Mouse (Mus musculus) small intestine, adult 2 months (tissue): ENCODE results near the gene Tagln3. TPM values are rescaled to one million over a fixed set of nuclear protein-coding genes. Genes with fewer than 3 reads are reported as not detected.
A peak's percentile ranks its signal among the peaks of the same experiment; 100 is the strongest.

Source experiments
- H3K27ac ChIP-seq: fragments of 200-500 bp; 2 replicates; pipeline ENCODE4 v1.5.1; 2012; ENCODE audit warnings: low read depth, low read length, control low read depth, inconsistent platforms; ENCODE audit not compliant: insufficient read depth
- H3K27me3 ChIP-seq: fragments of 200-500 bp; 2 replicates; pipeline ENCODE4 v1.6.1; 2012; ENCODE audit warnings: mild to moderate bottlenecking, moderate library complexity, low read length, inconsistent platforms; ENCODE audit not compliant: control insufficient read depth, insufficient read depth
- H3K36me3 ChIP-seq: fragments of 200-500 bp; 2 replicates; pipeline ENCODE4 v1.6.1; 2012; ENCODE audit warnings: mild to moderate bottlenecking, low read length, control low read depth, inconsistent platforms; ENCODE audit not compliant: control insufficient read depth, insufficient read depth
- H3K4me1 ChIP-seq: fragments of 200-500 bp; 2 replicates; pipeline ENCODE4 v1.6.1; 2012; ENCODE audit warnings: low read length, inconsistent platforms, mixed read lengths; ENCODE audit not compliant: control insufficient read depth, insufficient read depth, insufficient read length
- H3K4me3 ChIP-seq: fragments of 200-500 bp; 2 replicates; pipeline ENCODE4 v1.5.1; 2012; ENCODE audit warnings: low read depth, mild to moderate bottlenecking, control low read depth, inconsistent platforms, low read length, moderate library complexity
- CTCF ChIP-seq: fragments of 200-500 bp; IDR thresholded peaks from 2 replicates; pipeline ENCODE4 v1.5.1; 2012; ENCODE audit warnings: low read depth, mild to moderate bottlenecking, control low read depth, inconsistent platforms, low read length, moderate library complexity, mixed read lengths; ENCODE audit not compliant: insufficient replicate concordance, insufficient read length; ENCODE audit errors: extremely low read depth
- POLR2A ChIP-seq: fragments of 200-500 bp; IDR thresholded peaks from 2 replicates; pipeline ENCODE4 v1.6.1; 2012; ENCODE audit warnings: low read depth, mild to moderate bottlenecking, control low read depth, inconsistent platforms, low read length, moderate library complexity
- WGBS: fragments of 180-500 bp; shearing (Covaris S2); methylation state at CpG from one replicate; pipeline ENCODE4 v1.1.7; 2018; 5-methylcytosine and 5-hydroxymethylcytosine counted together
- polyA plus RNA-seq: library from polyadenylated mRNA; depleted of rRNA; stranded (reverse); fragments of >200 nt; gene quantifications from 2 replicates; pipeline ENCODE4 v1.2.3, GENCODE M21; 2012

Tagln3 gene
- polyA plus RNA-seq, 1 experiment: 0.55 TPM

DNA sequence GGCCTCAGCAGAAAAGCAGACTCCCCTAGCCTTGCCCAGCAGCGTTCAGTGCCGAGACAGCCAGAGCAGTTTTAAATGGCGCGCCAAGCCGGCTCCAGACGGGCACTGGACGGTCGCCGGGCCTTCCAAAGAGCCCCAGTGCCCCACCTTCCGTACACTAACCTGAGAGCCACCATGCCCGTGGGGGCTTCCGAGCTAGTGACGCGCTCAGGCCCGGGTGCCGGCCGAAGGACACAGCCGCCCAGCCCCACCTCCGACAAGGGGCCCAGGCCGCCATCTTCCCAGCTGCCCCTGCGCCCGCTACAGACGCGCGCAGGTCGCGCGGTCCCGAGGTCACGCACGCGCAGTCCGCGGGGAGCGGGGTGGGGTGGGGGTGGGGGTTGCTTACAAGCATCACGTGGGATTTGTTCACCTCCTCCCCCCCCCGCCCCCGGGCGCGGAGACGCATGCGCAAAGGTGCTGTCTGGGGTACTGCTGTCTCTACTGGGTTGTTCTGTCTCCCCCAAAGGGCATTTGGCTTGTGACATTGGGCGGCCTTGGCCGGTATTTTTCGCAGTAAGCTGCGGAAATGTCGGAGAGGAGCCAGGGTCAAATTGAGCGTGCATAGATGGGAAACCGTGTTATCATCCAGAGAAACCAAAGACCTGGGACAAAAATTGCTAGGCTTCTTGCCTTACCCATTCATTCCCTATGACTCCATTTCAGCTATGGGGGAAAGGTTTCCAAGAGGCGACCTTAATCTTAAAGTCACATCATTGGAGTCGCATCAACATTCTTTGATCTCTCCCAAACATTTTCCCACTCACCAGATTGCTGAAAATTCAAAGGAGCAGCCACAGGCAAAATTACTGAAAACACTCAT is 18.4 kb upstream of the Tagln3 start, which contains the start of gene Abhd10:
Abhd10 (minus strand) TSS at position 341 of the 862 bp plus-strand sequence.
- peak within 1 kb of the TSS; percentile 94 for H3K4me3 ChIP-seq
- TF ChIP-seq CTCF: no peak
- peak; percentile 76 for TF ChIP-seq POLR2A
- no peaks in the 10 kb centered on the region; the same call in 1 of the 2 replicates for H3K4me1 ChIP-seq
- WGBS: under 1% methylated on average over 51 of the region's 51 CpGs
- no peaks in the 10 kb centered on the region for H3K36me3 ChIP-seq
- no peaks in the 10 kb centered on the region for H3K27me3 ChIP-seq
- H3K27ac ChIP-seq: peak within 1 kb of the TSS; percentile 78

DNA sequence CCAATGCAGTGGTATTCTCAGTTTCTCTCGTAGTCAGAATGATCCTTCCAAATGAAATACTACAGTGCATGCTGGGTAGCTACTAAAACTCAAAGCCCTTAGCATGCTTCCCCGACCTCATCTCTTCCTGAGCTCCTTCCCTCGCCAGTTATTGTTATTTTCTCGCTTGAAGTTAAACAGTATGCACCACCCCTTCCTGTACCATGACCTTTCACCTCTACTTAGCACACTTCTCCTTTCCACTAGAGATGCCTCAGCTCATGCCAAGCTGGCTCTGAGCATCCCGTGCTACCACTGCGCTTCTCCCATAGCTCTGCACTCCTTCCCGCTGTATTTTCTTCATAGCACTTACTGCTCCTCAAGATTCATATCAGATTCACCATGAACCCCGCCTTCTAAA is 13.5 kb upstream of the Tagln3 start:
- WGBS: 72% methylated on average over 8 of the region's 8 CpGs
- Histone ChIP-seq H3K27me3 (no peaks in the 10 kb centered on the region), H3K27ac (no peak overlapping the region), H3K36me3 (peaks cover 24% of the 10 kb centered on the region), H3K4me3 (no peak overlapping the region), H3K4me1 (no peaks in the 10 kb centered on the region; the same call in 1 of the 2 replicates)
- TF ChIP-seq POLR2A: no peak
- no peak for TF ChIP-seq CTCF

DNA sequence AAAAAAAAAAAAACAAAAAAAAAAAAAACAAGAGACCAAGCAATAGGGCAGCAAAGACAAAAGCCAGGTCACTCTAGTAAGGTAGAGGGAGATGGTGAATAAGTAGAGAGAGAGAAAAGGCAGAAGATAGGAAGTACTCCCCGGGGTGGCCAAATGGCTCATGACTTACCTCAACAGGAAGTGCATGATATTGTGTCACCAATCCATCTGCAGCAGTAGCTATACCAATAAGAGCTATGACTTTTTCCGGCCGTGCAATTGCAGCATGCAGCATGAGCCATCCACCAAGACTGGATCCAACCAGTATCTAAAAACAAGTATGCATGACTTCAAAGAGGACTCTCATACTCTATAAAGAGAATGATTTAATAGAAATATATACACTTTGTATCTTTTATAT is 12.3 kb upstream of the Tagln3 start:
- peaks cover 28% of the 10 kb centered on the region for H3K36me3 ChIP-seq
- H3K4me1 ChIP-seq: no peaks in the 10 kb centered on the region; the same call in 1 of the 2 replicates
- TF ChIP-seq CTCF: no peak
- TF ChIP-seq POLR2A: no peak
- no peak overlapping the region for H3K4me3 ChIP-seq
- no peak overlapping the region for H3K27ac ChIP-seq
- WGBS: 90% methylated on average over 3 of the region's 3 CpGs
- no peaks in the 10 kb centered on the region for H3K27me3 ChIP-seq

DNA sequence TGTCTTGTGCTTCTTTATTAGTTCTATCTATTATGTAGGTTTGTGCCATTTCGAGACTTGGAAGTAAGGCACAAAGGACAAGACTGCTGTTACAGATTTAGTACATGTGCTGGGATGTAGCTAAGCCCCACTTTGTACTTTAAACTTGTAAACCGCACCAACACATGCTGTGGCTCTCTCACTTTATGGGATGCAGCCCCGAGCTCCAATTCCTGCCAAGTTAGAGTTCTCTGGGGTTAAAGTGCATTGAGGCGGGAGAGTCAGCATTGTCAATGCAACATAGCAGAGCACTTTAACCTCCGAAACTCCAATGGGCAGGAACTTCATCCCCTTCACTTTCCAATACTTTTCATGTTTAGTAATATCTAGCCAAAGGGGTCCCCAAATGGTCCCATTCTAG is 4.8 kb upstream of the Tagln3 start:
- Histone ChIP-seq H3K27ac (no peak overlapping the region), H3K27me3 (no peaks in the 10 kb centered on the region; the same call in 1 of the 2 replicates), H3K4me1 (peaks cover 11% of the 10 kb centered on the region; the same call in 1 of the 2 replicates), H3K36me3 (peaks cover 12% of the 10 kb centered on the region), H3K4me3 (no peak overlapping the region)
- TF ChIP-seq POLR2A: no peak
- no peak for TF ChIP-seq CTCF
- WGBS: 32% methylated on average over 5 of the region's 5 CpGs

DNA sequence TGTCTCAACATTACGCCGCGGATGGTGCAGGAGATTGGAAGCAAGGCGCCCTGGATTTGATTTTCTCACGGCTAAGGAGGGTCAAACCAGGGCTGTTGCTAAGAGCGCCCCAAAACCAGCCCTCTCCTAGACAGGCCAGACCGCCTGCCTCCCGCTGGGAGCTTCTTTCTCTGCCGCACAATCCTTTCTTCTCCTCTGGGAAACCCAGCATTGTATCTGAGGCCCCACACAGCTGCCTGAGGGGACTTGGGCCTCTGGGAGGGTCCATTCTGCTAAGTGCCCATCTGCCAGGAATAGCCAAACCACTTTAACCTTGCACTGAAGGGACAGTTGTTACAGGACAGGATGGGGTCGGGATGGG is 314 bp upstream of the Tagln3 start:
- Histone ChIP-seq H3K4me3 (peak overlapping the region; percentile 60), H3K4me1 (peaks cover 11% of the 10 kb centered on the region; the same call in 1 of the 2 replicates), H3K27me3 (no peaks in the 10 kb centered on the region; the same call in 1 of the 2 replicates), H3K27ac (no peak overlapping the region), H3K36me3 (no peaks in the 10 kb centered on the region)
- TF ChIP-seq POLR2A: no peak
- TF ChIP-seq CTCF: no peak
- WGBS: 8% methylated on average over 10 of the region's 10 CpGs

DNA sequence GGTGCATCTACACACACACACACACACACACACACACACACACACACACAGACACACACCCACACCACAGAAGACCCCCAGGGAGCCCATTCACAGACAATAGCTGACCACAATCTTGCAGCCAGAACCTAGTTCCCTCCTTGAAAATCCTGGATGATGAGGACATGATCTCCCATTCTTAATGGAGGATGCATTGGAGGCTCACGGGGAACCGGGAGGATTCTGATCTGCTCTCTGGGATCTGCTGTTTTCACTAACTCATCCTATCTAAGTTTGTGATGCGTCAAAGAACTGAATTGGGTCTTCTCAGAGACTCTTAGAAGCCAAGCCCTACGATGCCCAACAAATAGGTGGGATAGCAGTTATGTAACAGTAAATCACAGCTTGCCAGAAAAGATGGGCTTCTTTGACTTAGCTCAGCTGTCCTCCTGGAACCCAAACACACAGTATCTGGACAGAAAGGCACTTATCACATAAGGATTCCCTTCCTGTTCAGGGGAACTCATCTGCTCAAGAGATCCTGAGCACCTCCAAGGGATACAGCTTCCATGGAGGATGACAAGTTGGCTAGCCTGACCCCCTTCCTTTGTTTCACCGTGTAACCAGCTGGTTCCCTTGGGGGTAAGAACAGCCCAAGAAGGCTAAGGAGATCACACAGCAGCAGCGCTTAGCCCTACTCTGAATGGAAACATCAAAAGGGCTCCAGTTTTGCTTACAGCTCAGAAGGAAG is 1.1 kb downstream of the Tagln3 start:
- Histone ChIP-seq H3K27ac (no peak overlapping the region), H3K27me3 (no peaks in the 10 kb centered on the region; the same call in 1 of the 2 replicates), H3K36me3 (no peaks in the 10 kb centered on the region), H3K4me1 (peaks cover 8% of the 10 kb centered on the region; the same call in 1 of the 2 replicates), H3K4me3 (no peak overlapping the region)
- 86% methylated on average over 6 of the region's 6 CpGs for WGBS
- no peak for TF ChIP-seq CTCF
- TF ChIP-seq POLR2A: no peak
